Mouse (Mus musculus) T-helper 17 cell (primary cell): ENCODE measurements around the gene Ctse.

ENCODE experiments used
- in situ Hi-C, 2 experiments: fragments of 300-600 bp; cut with MboI, MseI; formaldehyde crosslinking; loops; 1 replicate in 1 of 2; 2 replicates in 1 of 2; pipeline ENCODE4 v1.15.1; 2025; ENCODE audit warnings: high pct_unique_total_duplicates in 2 of 2

Gene Ctse

GRCm38 (mm10) chr1:131652670-131653443 lies 14.8 kb downstream of the Ctse start:
- in situ Hi-C loops: loop anchor here in 1 of 2 experiments (10.0 kb wide), 1 partner anchor 1502 kb away; no protein-coding TSS in a partner anchor

GRCm38 (mm10) chr1:131655601-131656000 lies 17.5 kb downstream of the Ctse start:
- in situ Hi-C loops: loop anchor here in 1 of 2 experiments (10.0 kb wide), 1 partner anchor 1499 kb away; no protein-coding TSS in a partner anchor

- in situ Hi-C loops: loop anchor here in 1 of 2 experiments (10.0 kb wide), 1 partner anchor 1497 kb away; no protein-coding TSS in a partner anchor
Observed at GRCm38 (mm10) chr1:131657945-131658354, 19.8 kb downstream of the Ctse start.

GRCm38 (mm10) chr1:131659512-131660085 lies 21.5 kb downstream of the Ctse start:
- in situ Hi-C loops: loop anchor here (5.0 to 10.0 kb wide), 3 partner anchors 37 to 1495 kb away; no protein-coding TSS in a partner anchor

DNA sequence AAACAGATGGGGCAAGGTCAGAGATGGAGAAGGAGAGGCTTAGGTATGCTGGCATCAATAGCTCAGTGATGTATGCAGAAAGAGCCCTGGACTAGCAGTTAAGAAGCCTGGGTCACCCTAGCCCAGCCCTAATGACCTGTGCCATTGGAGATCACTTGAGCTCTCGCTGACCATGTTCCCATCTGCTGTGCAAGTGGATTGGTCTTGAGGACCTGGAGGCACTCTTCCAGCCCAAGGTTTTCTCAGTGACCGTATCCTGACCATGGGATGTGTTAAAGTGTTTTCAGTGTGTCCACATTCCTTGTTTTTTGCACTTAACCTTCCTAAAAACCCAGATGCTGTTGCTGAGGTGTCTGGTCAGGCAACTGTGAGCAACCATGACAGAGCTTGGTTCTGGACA lies 22.2 kb downstream of the Ctse start:
- in situ Hi-C loops: loop anchor here (5.0 kb wide), 2 partner anchors 38 to 48 kb away; no protein-coding TSS in a partner anchor

DNA sequence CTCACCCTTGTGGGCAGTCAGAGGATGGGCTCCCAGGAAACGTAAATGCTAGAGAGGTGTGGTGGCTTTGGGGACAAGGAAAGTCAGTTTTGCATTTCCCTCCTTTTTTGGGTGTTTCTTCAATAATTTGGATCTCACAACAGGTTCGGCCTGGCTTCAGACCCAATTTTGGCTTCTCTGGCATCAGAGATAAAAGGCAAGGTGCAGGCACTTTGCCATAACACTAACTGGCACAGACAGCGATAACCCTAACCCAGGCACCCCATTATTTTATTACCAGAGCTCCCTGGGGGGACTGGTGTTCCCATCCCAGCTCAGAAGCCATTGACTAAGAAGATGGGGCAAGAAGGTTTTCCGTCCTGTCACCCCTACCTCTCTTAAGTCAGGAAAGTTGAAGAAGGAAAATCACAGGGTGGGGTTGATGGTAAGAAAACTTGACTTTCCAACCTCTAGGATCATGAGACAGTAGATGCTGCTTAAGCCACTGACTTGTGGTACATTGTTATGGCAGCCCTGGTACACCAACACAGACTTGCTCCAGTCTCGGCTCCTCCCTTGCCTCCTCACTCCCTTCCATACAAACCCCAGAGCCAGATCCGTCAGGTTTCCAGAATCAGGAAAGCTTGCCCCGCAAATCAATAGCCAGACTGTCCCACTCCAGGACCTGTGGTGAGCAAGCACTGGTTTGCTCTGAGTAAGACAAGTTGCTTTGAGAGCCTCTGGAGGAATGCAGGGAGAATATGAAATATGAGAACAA lies 22.8 kb downstream of the Ctse start:
- in situ Hi-C loops: loop anchor here (5.0 kb wide), 2 partner anchors 39 to 49 kb away; no protein-coding TSS in a partner anchor

GRCm38 (mm10) chr1:131661749-131662148 lies 23.6 kb downstream of the Ctse start:
- in situ Hi-C loops: loop anchor here (5.0 kb wide), 2 partner anchors 39 to 49 kb away; no protein-coding TSS in a partner anchor

GRCm38 (mm10) chr1:131663286-131663995 lies 25.3 kb downstream of the Ctse start:
- in situ Hi-C loops: loop anchor here (5.0 kb wide), 2 partner anchors 41 to 51 kb away; no protein-coding TSS in a partner anchor

GRCm38 (mm10) chr1:131664136-131664535 lies 26.0 kb downstream of the Ctse start:
- in situ Hi-C loops: loop anchor here (5.0 kb wide), 2 partner anchors 42 to 52 kb away; no protein-coding TSS in a partner anchor

DNA sequence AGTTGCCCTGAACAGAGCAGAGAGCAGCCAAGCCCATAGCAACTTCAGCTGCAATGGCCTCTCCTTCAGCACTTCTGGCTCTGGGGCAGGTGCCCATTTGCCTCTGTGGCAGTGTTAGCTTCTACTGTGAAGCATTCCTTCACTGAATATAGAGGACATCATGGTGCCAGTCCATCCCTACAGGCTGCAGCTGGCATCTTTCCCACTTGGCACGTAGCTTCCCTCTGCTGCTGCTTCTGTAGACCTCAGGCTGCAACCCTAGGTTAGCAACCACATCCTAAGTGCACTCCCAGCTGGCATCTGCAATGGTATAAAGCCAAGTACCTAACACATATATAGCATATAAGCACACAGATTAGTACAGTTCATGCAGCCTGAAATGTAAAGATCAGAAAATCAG lies 27.8 kb downstream of the Ctse start:
- in situ Hi-C loops: no loop called here

DNA sequence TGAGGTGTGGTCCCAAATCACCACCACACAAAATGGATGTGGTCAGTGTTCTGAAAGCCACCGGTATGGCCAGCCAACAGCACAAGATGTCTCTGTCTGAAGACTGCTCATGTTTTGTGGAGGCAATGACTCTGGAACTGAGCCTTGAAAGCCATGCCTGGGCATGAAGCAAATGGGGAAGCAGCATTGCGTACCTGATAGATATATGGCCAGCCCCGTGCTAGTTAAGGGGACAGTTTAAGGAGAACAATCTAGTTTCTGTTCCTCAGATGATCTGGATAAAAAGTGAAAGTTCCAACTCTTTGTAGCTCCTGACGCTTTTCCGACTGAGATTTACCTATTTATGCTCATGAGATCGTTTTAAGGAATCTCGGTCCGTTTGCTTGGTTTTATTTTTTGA lies 33.0 kb downstream of the Ctse start:
- in situ Hi-C loops: no loop called here

DNA sequence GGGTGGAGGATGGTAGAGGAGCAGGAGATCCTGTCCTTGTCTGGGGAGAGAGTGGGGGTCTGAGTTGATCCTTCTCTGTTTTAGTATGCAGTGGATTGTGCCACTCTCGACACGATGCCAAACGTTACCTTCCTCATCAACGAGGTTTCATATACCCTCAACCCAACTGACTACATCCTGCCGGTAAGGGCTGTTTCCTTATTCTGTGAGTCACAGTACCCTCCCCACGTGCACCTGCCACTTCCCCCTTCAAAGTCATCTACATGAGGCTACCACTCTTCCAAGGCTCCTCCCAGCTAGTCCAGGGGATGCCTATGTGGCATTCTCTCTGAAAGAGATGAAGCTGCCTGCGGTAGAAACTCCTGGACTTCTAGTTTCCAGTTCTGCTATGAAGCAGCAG lies 34.3 kb downstream of the Ctse start:
- in situ Hi-C loops: no loop called here

DNA sequence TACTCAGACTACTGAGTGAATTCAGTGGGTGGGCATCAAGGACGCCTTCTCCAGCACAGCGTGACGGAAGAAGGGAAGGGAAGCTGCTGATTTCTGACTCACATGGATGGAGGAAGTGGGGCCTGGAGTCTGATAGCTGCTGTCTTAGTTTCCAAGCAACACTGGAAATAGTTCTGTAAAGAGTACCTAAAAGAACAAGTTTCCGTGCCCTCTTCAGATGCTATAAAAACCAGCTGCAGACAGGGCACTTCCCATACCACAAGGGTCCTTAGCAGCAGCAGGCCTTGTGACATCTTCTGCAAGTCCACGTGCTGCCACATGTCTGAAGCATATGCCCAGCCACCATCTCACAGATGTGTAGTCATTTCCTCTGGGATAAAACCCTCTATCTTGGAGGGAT lies 41.5 kb downstream of the Ctse start:
- in situ Hi-C loops: no loop called here

DNA sequence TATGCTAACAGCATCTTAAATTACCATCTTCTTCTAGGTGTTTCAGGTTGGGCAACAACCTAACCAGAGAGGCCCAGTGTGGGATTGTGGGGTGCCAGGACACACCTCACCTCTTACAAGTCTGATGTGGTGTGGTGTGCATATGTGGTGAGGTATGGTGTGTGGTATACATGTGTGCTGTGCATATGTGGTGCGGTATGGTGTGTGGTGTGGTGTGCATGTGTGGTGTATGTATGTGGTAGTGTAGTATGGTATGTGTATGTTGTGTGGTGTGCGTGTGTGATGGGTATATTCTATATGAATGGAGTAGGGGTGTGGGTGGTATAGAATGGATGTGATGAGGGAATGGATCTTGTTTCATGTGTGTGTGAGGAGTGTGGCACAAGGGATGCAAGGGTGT lies 49.6 kb downstream of the Ctse start:
- in situ Hi-C loops: no loop called here

- in situ Hi-C loops: no loop called here
Observed at GRCm38 (mm10) chr1:131688475-131688874, 50.4 kb downstream of the Ctse start, which contains the start of gene Rab7b. TSS of gene Rab7b (plus strand) at chr1:131688695.

- in situ Hi-C loops: no loop called here
Observed at GRCm38 (mm10) chr1:131689016-131689415, 50.9 kb downstream of the Ctse start.

GRCm38 (mm10) chr1:131689899-131690298 lies 51.8 kb downstream of the Ctse start:
- in situ Hi-C loops: no loop called here

- in situ Hi-C loops: no loop called here
Observed at GRCm38 (mm10) chr1:131690435-131690834, 52.3 kb downstream of the Ctse start.

GRCm38 (mm10) chr1:131691356-131691755 lies 53.2 kb downstream of the Ctse start:
- in situ Hi-C loops: no loop called here

DNA sequence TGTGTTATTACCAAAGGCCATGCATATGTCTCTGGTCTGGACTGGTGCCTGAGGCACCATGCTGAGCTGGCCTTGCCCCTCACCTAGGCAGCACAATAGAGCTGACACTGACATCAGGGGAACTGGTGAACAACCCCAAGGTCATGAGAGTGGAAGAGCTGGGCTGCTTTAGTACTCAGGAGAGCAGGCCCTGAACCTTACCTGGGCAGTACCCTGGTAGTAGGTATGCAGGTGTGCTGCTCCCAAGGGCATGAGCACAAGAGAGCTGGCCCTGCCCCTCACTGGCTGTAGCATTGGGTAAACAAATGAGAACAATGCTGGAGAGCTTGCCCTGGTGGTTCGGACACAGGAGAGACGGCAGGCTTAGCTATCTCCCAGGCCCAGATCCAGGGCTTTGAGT lies 57.2 kb downstream of the Ctse start:
- in situ Hi-C loops: no loop called here

DNA sequence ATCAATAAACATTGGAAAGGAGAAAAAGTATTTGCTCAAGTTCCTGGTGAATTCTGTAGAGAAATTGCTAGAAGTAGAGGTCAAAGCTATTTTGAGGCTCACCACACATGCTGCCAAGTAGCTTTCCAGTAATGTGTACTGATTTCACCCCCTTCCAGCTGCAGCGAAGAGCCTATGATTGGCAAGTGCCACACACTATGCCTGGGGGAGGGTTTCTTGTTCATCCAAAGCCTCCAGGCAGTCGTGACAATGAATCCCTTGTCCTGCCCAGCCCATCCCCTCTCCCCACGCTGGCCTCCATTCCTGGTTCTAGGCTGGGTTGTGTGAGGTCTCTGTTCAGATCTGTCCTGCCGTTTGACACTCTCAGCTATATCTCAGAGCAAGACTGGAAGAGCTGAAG lies 58.2 kb downstream of the Ctse start:
- in situ Hi-C loops: no loop called here
